Mouse (Mus musculus) hindbrain, embryonic 11.5 days (tissue): ENCODE results near the gene Ccdc122. TPM values are rescaled to one million over a fixed set of nuclear protein-coding genes. Genes with fewer than 3 reads are reported as not detected.
A peak's percentile ranks its signal among the peaks of the same experiment; 100 is the strongest.

Experiments used
- ATAC-seq: fragments of 200-750 bp; cut with Nextera tagmentation; 2 replicates; pipeline ENCODE4 v1.8.0; 2017; ENCODE audit warnings: mild to moderate bottlenecking, moderate TSS enrichment, moderate library complexity; ENCODE audit not compliant: low FRiP score
- DNase-seq: peaks from one replicate; pipeline ENCODE4 v3.0.0-alpha.2; 2015; ENCODE audit warnings: low spot score
- H3K27ac ChIP-seq: fragments of 300-500 bp; sonication (generic); 2 replicates; pipeline ENCODE4 v1.5.1; 2014; ENCODE audit warnings: mild to moderate bottlenecking, low read depth, low read length
- H3K27me3 ChIP-seq: fragments of 300-500 bp; sonication (generic); 2 replicates; pipeline ENCODE4 v1.6.1; 2014; ENCODE audit warnings: mild to moderate bottlenecking, low read length, moderate library complexity, mixed read lengths; ENCODE audit not compliant: control insufficient read depth, insufficient read depth
- H3K36me3 ChIP-seq: fragments of 300-500 bp; sonication (generic); 2 replicates; pipeline ENCODE4 v1.6.1; 2014; ENCODE audit warnings: mild to moderate bottlenecking, low read length, moderate library complexity, mixed read lengths; ENCODE audit not compliant: control insufficient read depth, insufficient read depth
- H3K4me1 ChIP-seq: fragments of 300-500 bp; sonication (generic); replicated peaks from 2 replicates; pipeline ENCODE4 v1.6.1; 2014; ENCODE audit warnings: low read length, mixed read lengths; ENCODE audit not compliant: control insufficient read depth, insufficient read depth
- H3K4me2 ChIP-seq: fragments of 300-500 bp; sonication (generic); replicated peaks from 2 replicates; pipeline ENCODE4 v1.6.1; 2014; ENCODE audit warnings: mild to moderate bottlenecking, low read depth, low read length
- H3K4me3 ChIP-seq: fragments of 300-500 bp; sonication (generic); 2 replicates; pipeline ENCODE4 v1.5.1; 2014; ENCODE audit warnings: low read depth, low read length
- H3K9ac ChIP-seq: fragments of 300-500 bp; sonication (generic); 2 replicates; pipeline ENCODE4 v1.6.1; 2014; ENCODE audit warnings: low read depth, low read length
- H3K9me3 ChIP-seq: fragments of 300-500 bp; sonication (generic); 2 replicates; pipeline ENCODE4 v1.6.1; 2016; ENCODE audit warnings: low read length; ENCODE audit not compliant: control insufficient read depth
- WGBS: fragments of 180-500 bp; shearing (Covaris S2); extraction: QIAGEN DNeasy Blood & Tissue Kit; methylation state at CpG from one replicate; pipeline ENCODE4 v1.1.7; 2014; 5-methylcytosine and 5-hydroxymethylcytosine counted together
- polyA plus RNA-seq: library from polyadenylated mRNA; unstranded; fragments of >200 nt; fragmentation: Nextera tagmentation; extraction: Ambion mirVana; gene quantifications from 2 replicates; pipeline ENCODE4 v1.2.1, GENCODE M21; 2014

Ccdc122 gene
- polyA plus RNA-seq, 1 experiment from 2014 or later = 1.4 TPM

DNA sequence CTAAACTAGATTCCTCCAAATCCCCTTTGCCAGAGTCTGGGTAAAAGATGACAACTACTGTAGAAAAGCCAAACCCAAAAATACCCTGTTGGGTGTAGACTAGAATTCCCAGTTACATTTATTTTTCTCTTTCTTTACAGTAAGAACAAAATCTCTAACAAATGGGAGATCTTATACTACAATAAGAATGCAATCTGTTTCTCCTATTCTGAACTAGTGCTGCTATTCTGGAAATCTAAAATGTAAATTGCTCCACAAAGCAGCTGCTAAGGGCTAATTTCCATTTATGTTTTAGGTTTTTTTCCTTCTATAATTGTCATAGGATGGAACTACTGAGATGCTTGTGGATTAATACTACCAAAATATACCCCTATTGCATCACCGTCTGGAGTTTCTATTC is 111.1 kb downstream of the Ccdc122 start:
- Histone ChIP-seq H3K27ac (no peak overlapping the region), H3K27me3 (no peaks in the 10 kb centered on the region), H3K36me3 (no peaks in the 10 kb centered on the region), H3K4me3 (no peak overlapping the region), H3K9me3 (no peaks in the 10 kb centered on the region), H3K9ac (no peak overlapping the region), H3K4me2 (no peak overlapping the region), H3K4me1 (no peaks in the 10 kb centered on the region; the same call in 1 of the 2 replicates)
- 98% methylated on average over 1 of the region's 1 CpGs for WGBS
- ATAC-seq = no peak
- DNase-seq = no peak

DNA sequence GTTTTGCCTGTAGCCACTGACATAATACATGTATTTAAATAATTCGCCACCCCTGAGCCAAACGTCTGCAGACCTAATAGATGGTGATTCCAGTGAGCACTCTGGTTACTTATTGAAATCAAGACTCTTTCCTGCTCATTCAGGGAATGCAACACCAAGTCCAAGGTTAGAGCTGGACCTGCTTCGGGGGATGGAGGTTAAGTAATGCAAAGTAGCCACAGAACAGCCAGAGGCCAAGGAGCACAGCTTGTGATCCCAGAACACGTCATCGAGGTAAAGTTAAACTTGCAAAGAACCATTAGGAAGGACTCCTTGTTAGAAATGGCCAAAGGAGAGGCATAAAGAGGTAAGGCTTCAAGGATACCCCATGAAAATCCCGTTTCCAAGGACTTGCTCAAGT is 114.0 kb downstream of the Ccdc122 start:
- Histone ChIP-seq H3K9me3 (no peaks in the 10 kb centered on the region), H3K9ac (no peak overlapping the region), H3K27me3 (no peaks in the 10 kb centered on the region), H3K4me3 (no peak overlapping the region), H3K4me2 (no peak overlapping the region), H3K27ac (no peak overlapping the region), H3K36me3 (no peaks in the 10 kb centered on the region), H3K4me1 (no peaks in the 10 kb centered on the region)
- 78% methylated on average over 6 of the region's 6 CpGs for WGBS
- DNase-seq (no peak), ATAC-seq (no peak)

DNA sequence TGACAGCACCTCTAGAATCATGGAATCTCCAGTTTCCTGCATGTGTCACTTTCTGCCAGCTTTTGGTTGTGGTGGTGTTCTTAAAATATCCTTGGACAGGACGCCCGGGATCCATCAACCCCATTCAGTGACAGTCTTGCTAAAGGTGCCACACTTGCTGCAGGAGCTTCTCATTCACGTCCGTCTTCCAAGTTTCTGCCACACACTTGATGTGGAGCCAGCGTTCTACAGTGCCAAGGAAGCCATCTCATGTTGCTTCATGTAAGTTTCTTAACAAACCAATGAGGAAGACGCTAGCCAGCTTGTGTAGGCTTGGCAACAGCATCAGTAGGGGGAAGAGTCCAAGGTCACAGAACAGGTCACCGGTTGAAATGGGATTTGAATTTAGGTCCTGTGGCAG is 114.9 kb downstream of the Ccdc122 start:
- Histone ChIP-seq H3K27ac (no peak overlapping the region), H3K4me2 (no peak overlapping the region), H3K27me3 (no peaks in the 10 kb centered on the region), H3K9me3 (no peaks in the 10 kb centered on the region), H3K36me3 (no peaks in the 10 kb centered on the region), H3K4me1 (no peaks in the 10 kb centered on the region), H3K9ac (no peak overlapping the region), H3K4me3 (no peak overlapping the region)
- WGBS = 86% methylated on average over 7 of the region's 7 CpGs
- ATAC-seq (no peak), DNase-seq (no peak)

DNA sequence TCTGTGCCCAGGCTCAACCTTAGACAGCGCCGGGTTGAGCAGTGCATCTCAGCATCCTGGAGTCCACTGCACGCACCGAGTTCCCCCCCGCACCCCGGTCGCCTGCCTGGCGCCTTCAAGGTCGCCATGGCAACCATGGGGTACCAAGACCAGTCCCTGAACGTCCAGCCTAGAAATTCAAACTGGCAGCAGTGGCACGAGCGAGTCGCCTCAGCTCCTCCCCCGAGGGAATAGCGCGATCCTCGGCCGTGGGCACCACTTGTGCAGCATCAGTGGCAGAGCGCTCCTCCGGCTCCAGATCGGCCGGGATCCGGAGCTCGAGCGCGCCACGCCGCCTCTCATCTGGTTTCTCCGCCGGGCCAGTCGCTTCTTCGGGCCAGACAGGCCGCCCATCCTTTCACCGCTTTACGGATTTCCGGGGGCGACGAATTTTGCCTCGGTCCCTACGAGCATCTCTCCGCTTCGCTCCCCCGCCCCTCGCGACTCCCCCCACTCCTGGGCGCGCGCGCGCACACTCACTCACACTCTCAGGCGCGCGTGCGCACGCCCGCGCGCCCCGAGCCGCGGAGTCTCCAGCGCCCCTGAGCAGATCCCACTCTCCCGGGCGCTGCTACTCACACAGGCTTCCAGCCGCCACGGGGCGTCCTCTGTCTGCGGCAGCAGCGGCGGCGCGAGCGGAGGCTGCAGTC is 119.8 kb downstream of the Ccdc122 start, which contains the start of gene Enox1:
TSS of gene Enox1 (plus strand) at position 542 of the 689 bp plus-strand sequence.
- Histone ChIP-seq H3K9me3 (no peaks in the 10 kb centered on the region), H3K36me3 (no peaks in the 10 kb centered on the region), H3K9ac (peak within 1 kb of the TSS; percentile 87), H3K4me2 (peak within 1 kb of the TSS; percentile 87), H3K4me1 (no peaks in the 10 kb centered on the region), H3K4me3 (peak within 1 kb of the TSS; percentile 76), H3K27ac (peak within 1 kb of the TSS; percentile 91), H3K27me3 (no peaks in the 10 kb centered on the region)
- WGBS = under 1% methylated on average over 61 of the region's 73 CpGs
- ATAC-seq (peak; percentile 90), DNase-seq (peak; percentile 95)

DNA sequence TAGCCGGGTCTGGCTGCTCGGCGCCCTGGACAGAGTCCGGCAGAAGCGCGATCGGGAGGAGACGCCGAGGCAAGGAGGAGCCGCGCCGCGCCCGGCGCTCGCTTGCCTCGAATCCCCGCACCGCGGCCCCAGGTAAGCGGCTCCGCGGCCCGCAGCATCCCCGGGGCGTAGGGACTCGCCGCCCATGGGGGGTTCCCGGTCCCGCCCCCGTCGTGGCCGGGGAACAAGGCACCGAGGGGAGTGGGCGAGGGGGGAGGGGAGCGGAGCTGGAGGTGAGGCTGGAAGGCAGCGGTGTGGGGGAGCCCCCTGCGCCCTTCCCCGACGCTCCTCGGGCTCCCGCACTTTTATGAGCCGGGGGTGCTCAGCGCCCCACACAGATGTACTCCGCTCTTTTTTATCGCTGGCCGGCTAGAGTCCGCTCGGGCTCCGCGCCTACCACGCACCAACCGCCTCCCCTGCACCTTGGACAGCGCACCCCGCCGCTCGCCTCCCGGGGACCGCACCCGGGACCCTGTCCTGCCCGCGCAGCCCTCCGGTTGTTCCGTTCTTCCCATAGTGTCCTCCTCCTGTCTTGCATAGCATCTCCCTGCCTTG is 120.4 kb downstream of the Ccdc122 start:
- Histone ChIP-seq H3K9me3 (no peaks in the 10 kb centered on the region), H3K4me3 (peak overlapping the region; percentile 76), H3K4me2 (peak overlapping the region; percentile 87), H3K36me3 (no peaks in the 10 kb centered on the region), H3K9ac (peak overlapping the region; percentile 87), H3K4me1 (no peaks in the 10 kb centered on the region), H3K27me3 (no peaks in the 10 kb centered on the region), H3K27ac (peak overlapping the region; percentile 91)
- ATAC-seq = peak; percentile 56
- under 1% methylated on average over 47 of the region's 64 CpGs for WGBS
- DNase-seq = peak; percentile 59

DNA sequence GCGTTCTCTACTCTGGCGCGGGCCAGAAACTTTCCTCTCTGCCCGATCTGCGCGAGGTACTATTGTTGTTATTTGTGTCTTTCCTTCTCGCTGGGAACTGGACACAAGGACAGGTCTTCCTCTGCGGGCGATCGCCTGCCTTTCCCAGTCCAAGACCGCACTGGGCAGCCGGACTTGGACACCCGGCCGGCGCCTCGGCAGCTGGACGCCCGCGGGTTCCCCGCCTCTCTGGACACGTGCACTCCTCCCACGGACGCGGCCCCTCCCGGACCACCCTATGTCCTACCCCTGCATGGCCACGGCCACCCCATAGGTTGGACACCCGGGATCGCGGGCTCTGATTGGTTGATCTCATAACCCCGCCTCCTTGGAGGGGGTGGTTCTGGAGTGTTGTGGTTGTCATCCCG is 120.9 kb downstream of the Ccdc122 start:
- Histone ChIP-seq H3K27ac (peak overlapping the region; percentile 91), H3K27me3 (no peaks in the 10 kb centered on the region), H3K4me3 (peak overlapping the region; percentile 76), H3K4me1 (no peaks in the 10 kb centered on the region), H3K9me3 (no peaks in the 10 kb centered on the region), H3K36me3 (no peaks in the 10 kb centered on the region), H3K4me2 (peak overlapping the region; percentile 87), H3K9ac (peak overlapping the region; percentile 87)
- 2% methylated on average over 30 of the region's 31 CpGs for WGBS
- DNase-seq (peak; percentile 79), ATAC-seq (peak; percentile 86)

DNA sequence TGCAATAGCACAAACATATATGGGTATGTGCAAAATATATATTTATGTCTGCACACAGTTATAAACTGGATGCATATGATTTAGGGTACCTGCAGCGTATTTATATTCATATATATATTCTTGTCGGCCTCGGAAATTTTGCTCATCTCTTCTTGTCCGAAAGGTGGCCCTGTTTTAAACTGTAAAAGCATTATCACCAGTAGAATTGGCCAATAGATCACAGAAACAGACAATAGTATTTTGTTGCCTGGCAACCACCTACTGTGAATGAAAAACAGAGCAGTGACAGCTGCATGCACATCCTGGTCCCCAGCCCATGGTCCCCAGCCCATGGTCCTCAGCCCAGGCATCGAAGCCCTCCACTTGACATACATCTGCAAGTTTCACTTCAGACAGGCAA is 122.8 kb downstream of the Ccdc122 start:
- Histone ChIP-seq H3K36me3 (no peaks in the 10 kb centered on the region), H3K4me3 (no peak overlapping the region), H3K4me2 (no peak overlapping the region), H3K9me3 (no peaks in the 10 kb centered on the region), H3K27me3 (no peaks in the 10 kb centered on the region), H3K9ac (no peak overlapping the region), H3K4me1 (no peaks in the 10 kb centered on the region), H3K27ac (no peak overlapping the region)
- WGBS = 73% methylated on average over 5 of the region's 5 CpGs
- ATAC-seq = no peak
- peak; percentile 26 for DNase-seq
